ENCODE assay signal across 8 mouse cellular contexts in the genomic region with DNA sequence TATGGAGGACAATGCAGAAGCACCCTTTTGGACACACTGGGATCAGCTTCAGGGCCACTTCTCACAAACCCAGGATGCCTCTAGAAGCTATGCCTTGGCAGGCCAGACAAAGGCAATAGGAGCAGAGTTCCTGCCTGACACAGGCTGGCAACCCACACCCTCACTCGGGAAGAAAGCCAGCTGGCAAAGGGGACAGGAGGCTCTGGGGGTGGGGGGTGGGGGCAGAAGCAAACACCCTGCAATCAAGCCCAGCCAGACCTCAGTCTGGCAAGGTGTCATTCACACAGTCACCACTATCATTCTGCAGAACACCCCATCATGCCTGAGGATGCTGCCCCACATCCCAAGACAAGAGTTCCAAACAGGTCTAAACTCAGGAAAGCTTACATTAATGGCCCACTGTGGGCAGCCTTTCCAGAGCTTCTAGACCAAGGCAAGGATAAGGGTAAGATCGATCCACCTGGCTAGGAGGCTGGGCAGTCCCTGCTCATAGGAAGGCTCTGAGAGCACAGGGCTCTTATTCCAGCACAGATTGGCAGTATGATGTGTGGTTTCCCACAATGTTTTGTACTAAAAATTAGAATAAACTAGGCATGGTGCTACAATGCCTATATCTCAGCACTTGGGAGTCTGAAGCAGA.
DNase-seq lines count a peak whose midpoint lies in the region; ATAC-seq lines count a peak whose summit lies in the region.
"Had no signal": no experiment of that assay in that cellular context is flagged by ENCODE, and none has a peak within 500 bp of the region (broad histone marks: within the 10 kb centered on the region; RNA-seq: fewer than 3 reads in every experiment).

No protein-coding gene starts in this region.

- no peak overlapping the region for H3K4me2 ChIP-seq in liver, embryonic 12.5 days
- no peak overlapping the region for H3K4me2 ChIP-seq in embryonic facial prominence, embryonic 15.5 days (replicated peaks)
- H3K4me2 ChIP-seq in neural tube, embryonic 14.5 days (ENCODE audit: low read depth, low read length), result no peak overlapping the region

- H3K27ac ChIP-seq in liver, embryonic 12.5 days, result peak overlapping the region; percentile 50; the same call in 1 of the 2 replicates
- peak overlapping the region; percentile 83; the same call in 1 of the 2 replicates for H3K27ac ChIP-seq in embryonic facial prominence, embryonic 15.5 days (replicated peaks)
- H3K27ac ChIP-seq in neural tube, embryonic 14.5 days (ENCODE audit: low read depth, low read length), result peak overlapping the region; percentile 49
- H3K27ac ChIP-seq: kidney, postnatal 0 days had no signal

- no peak overlapping the region for H3K4me3 ChIP-seq in liver, embryonic 12.5 days
- no peak overlapping the region for H3K4me3 ChIP-seq in embryonic facial prominence, embryonic 15.5 days (replicated peaks)
- no peak overlapping the region for H3K4me3 ChIP-seq in neural tube, embryonic 14.5 days (ENCODE audit: low read depth, low read length)

- H3K9me3 ChIP-seq in liver, embryonic 12.5 days (replicated peaks), result no peaks in the 10 kb centered on the region
- no peaks in the 10 kb centered on the region for H3K9me3 ChIP-seq in embryonic facial prominence, embryonic 15.5 days (replicated peaks)
- no peaks in the 10 kb centered on the region for H3K9me3 ChIP-seq in neural tube, embryonic 14.5 days (ENCODE audit: control insufficient read depth, low read length)

- DNase-seq in liver, result no peak
- peak; percentile 84 for DNase-seq in cerebellum, adult 11-12 months
- DNase-seq in kidney, postnatal 36 days, result peak; percentile 73 to 81
- DNase-seq in T-cell, adult 2 months (ENCODE audit: low spot score), result no peak

- H3K36me3 ChIP-seq in liver, embryonic 12.5 days, result peaks cover 4% of the 10 kb centered on the region
- no peaks in the 10 kb centered on the region for H3K36me3 ChIP-seq in embryonic facial prominence, embryonic 15.5 days
- H3K36me3 ChIP-seq in neural tube, embryonic 14.5 days (ENCODE audit: control insufficient read depth, insufficient read depth, low read length), result no peaks in the 10 kb centered on the region

- ATAC-seq in liver, embryonic 12.5 days, result no peak
- no peak for ATAC-seq in embryonic facial prominence, embryonic 15.5 days (ENCODE audit: insufficient number of reproducible peaks, low FRiP score, low TSS enrichment, low read depth)
- ATAC-seq in neural tube, embryonic 14.5 days (ENCODE audit: low read depth), result no peak

- no peaks in the 10 kb centered on the region for H3K27me3 ChIP-seq in liver, embryonic 12.5 days (replicated peaks)
- no peaks in the 10 kb centered on the region for H3K27me3 ChIP-seq in embryonic facial prominence, embryonic 15.5 days
- H3K27me3 ChIP-seq in neural tube, embryonic 14.5 days (ENCODE audit: control insufficient read depth, insufficient read depth, low read length), result no peaks in the 10 kb centered on the region

- peaks cover 100% of the 10 kb centered on the region for H3K4me1 ChIP-seq in liver, embryonic 12.5 days
- peaks cover 88% of the 10 kb centered on the region for H3K4me1 ChIP-seq in embryonic facial prominence, embryonic 15.5 days
- peaks cover 37% of the 10 kb centered on the region for H3K4me1 ChIP-seq in neural tube, embryonic 14.5 days (ENCODE audit: control insufficient read depth, insufficient read depth, low read length)

- no peak overlapping the region for H3K9ac ChIP-seq in liver, embryonic 12.5 days
- H3K9ac ChIP-seq in embryonic facial prominence, embryonic 15.5 days, result no peak overlapping the region
- H3K9ac ChIP-seq in neural tube, embryonic 14.5 days (replicated peaks; ENCODE audit: low read depth, low read length), result no peak overlapping the region

- WGBS in liver, embryonic 12.5 days (ENCODE audit: insufficient replicate concordance), result 62% methylated on average over 2 of the region's 2 CpGs
- 52% methylated on average over 2 of the region's 2 CpGs for WGBS in embryonic facial prominence, embryonic 15.5 days
- WGBS in neural tube, embryonic 14.5 days, result 68% methylated on average over 2 of the region's 2 CpGs

Comparison
In these comparisons a context has a peak if more than half of its experiments do, and no peak if none do; other contexts are left out.
1. DNase-seq: peak in cerebellum, adult 11-12 months (single experiment) and kidney, postnatal 36 days (2 of 2); none in liver (single experiment) and T-cell, adult 2 months (single experiment).
2. Peak in every context shown above with its lines, with median percentiles within 50 percentile points of each other: H3K27ac ChIP-seq.